Mouse (Mus musculus): ENCODE results near the gene Ugt2b1.

GRCm38 (mm10) chr5:86961587-86962358 is 35.4 kb upstream of the Ugt2b1 start:
- TF ChIP-seq POLR2A (IDR thresholded peaks at IDR 0.05; ENCODE audit: insufficient read length, low read depth) (no peak), TCF12 (IDR thresholded peaks at IDR 0.05; ENCODE audit: insufficient read depth, poor library complexity, severe bottlenecking) (no peak), POLR2AphosphoS2 (IDR thresholded peaks at IDR 0.05; ENCODE audit: insufficient read length, low read depth) (no peak), MAX (IDR thresholded peaks at IDR 0.05; ENCODE audit: low read depth) (no peak), MYOD1 (IDR thresholded peaks at IDR 0.05; ENCODE audit: control insufficient read depth in 1 of 3, insufficient read length in 2 of 3, low read depth in 2 of 3) (no peak), USF1 (IDR thresholded peaks at IDR 0.05; ENCODE audit: low read depth) (no peak), E2F4 (IDR thresholded peaks at IDR 0.05; ENCODE audit: insufficient read depth) (no peak), TCF3 (IDR thresholded peaks at IDR 0.05; ENCODE audit: insufficient read length, low read depth) (no peak), CEBPB (IDR thresholded peaks at IDR 0.05; ENCODE audit: insufficient read depth, poor library complexity, severe bottlenecking) (no peak)
